Mouse (Mus musculus): ENCODE results near the gene March6. TPM values are rescaled to one million over a fixed set of nuclear protein-coding genes. Genes with fewer than 3 reads are reported as not detected.

The March6 gene
- total RNA-seq (2021): 100 to 1,000 TPM; 192 to 199 TPM

- peak; percentile 92 to 95 for DNase-seq (ENCODE audit: low spot score in 2 of 2)
- intact Hi-C loops (cut with DNase I): loop anchor here (5.0 kb wide), 2 partner anchors 36 to 56 kb away; partner anchors contain the start of gene Cmbl
Observed at GRCm38 (mm10) chr15:31530659-31531445, at the start of gene March6. Gene March6 (minus strand): TSS chr15:31531053.

- intact Hi-C loops (cut with DNase I): no loop called here
- no peak for DNase-seq (ENCODE audit: low spot score in 2 of 2)
Observed at GRCm38 (mm10) chr15:31576076-31576475, 45.2 kb upstream of the March6 start.

GRCm38 (mm10) chr15:31573692-31574091 lies 42.8 kb upstream of the March6 start:
- intact Hi-C loops (cut with DNase I): no loop called here
- no peak for DNase-seq (ENCODE audit: low spot score in 2 of 2)

- intact Hi-C loops (cut with DNase I): no loop called here
- no peak for DNase-seq (ENCODE audit: low spot score in 2 of 2)
Observed at GRCm38 (mm10) chr15:31573287-31573686, 42.4 kb upstream of the March6 start.

- intact Hi-C loops (cut with DNase I): no loop called here
- DNase-seq (ENCODE audit: low spot score in 2 of 2): peak; percentile 57 to 72
Observed at GRCm38 (mm10) chr15:31571906-31572722, 41.3 kb upstream of the March6 start.

- intact Hi-C loops (cut with DNase I): no loop called here
- DNase-seq (ENCODE audit: low spot score in 2 of 2): no peak
Observed at GRCm38 (mm10) chr15:31570959-31571358, 40.1 kb upstream of the March6 start.

GRCm38 (mm10) chr15:31569325-31570022 lies 38.6 kb upstream of the March6 start:
- DNase-seq (ENCODE audit: low spot score in 2 of 2): no peak
- intact Hi-C loops (cut with DNase I): loop anchor here (5.0 kb wide), 1 partner anchor 37 kb away; the partner anchor contains the start of gene March6

GRCm38 (mm10) chr15:31568581-31568996 lies 37.7 kb upstream of the March6 start:
- DNase-seq (ENCODE audit: low spot score in 2 of 2): no peak
- intact Hi-C loops (cut with DNase I): loop anchor here (5.0 kb wide), 1 partner anchor 36 kb away; the partner anchor contains the start of gene March6

- intact Hi-C loops (cut with DNase I): loop anchor here (5.0 kb wide), 1 partner anchor 35 kb away; the partner anchor contains the start of gene March6
- DNase-seq (ENCODE audit: low spot score in 2 of 2): no peak
Observed at GRCm38 (mm10) chr15:31567431-31567830, 36.6 kb upstream of the March6 start.

GRCm38 (mm10) chr15:31565786-31566185 lies 34.9 kb upstream of the March6 start:
- no peak for DNase-seq (ENCODE audit: low spot score in 2 of 2)
- intact Hi-C loops (cut with DNase I): loop anchor here (5.0 kb wide), 1 partner anchor 33 kb away; the partner anchor contains the start of gene March6

GRCm38 (mm10) chr15:31565184-31565583 lies 34.3 kb upstream of the March6 start, which contains the start of gene Cmbl:
Gene Cmbl (plus strand): TSS chr15:31565389.
- intact Hi-C loops (cut with DNase I): loop anchor here (5.0 kb wide), 1 partner anchor 33 kb away; the partner anchor contains the start of gene March6

GRCm38 (mm10) chr15:31563577-31564546 lies 33.0 kb upstream of the March6 start:
- intact Hi-C loops (cut with DNase I): no loop called here
- no peak for DNase-seq (ENCODE audit: low spot score in 2 of 2)

More at GRCm38 (mm10) chr15:31565184-31565583, 34.3 kb upstream of the March6 start, which contains the start of gene Cmbl:
- DNase-seq (ENCODE audit: low spot score in 2 of 2): no peak

GRCm38 (mm10) chr15:31562847-31563246 lies 32.0 kb upstream of the March6 start:
- DNase-seq (ENCODE audit: low spot score in 2 of 2): no peak
- intact Hi-C loops (cut with DNase I): no loop called here

GRCm38 (mm10) chr15:31561976-31562375 lies 31.1 kb upstream of the March6 start:
- intact Hi-C loops (cut with DNase I): no loop called here
- no peak for DNase-seq (ENCODE audit: low spot score in 2 of 2)

GRCm38 (mm10) chr15:31561390-31561789 lies 30.5 kb upstream of the March6 start:
- DNase-seq (ENCODE audit: low spot score in 2 of 2): no peak
- intact Hi-C loops (cut with DNase I): no loop called here

- intact Hi-C loops (cut with DNase I): no loop called here
- no peak for DNase-seq (ENCODE audit: low spot score in 2 of 2)
Observed at GRCm38 (mm10) chr15:31554855-31555254, 24.0 kb upstream of the March6 start.

GRCm38 (mm10) chr15:31550381-31550780 lies 19.5 kb upstream of the March6 start:
- no peak for DNase-seq (ENCODE audit: low spot score in 2 of 2)
- intact Hi-C loops (cut with DNase I): no loop called here

GRCm38 (mm10) chr15:31547421-31547820 lies 16.6 kb upstream of the March6 start:
- intact Hi-C loops (cut with DNase I): no loop called here
- no peak for DNase-seq (ENCODE audit: low spot score in 2 of 2)

Data from left cerebral cortex, postnatal 36 days (tissue).